Mouse (Mus musculus): ENCODE measurements around the gene Ptprn2. TPM values are rescaled to one million over a fixed set of nuclear protein-coding genes. Genes with fewer than 3 reads are reported as not detected.

The Ptprn2 gene
- polyA plus RNA-seq, 1 experiment from 2014 or later = 0.19 TPM

GRCm38 (mm10) chr12:117227236-117227635 lies 741.7 kb downstream of the Ptprn2 start:
- no peak overlapping the region for H3K4me3 ChIP-seq (ENCODE audit: low read length)
- WGBS = 65% methylated on average over 3 of the region's 3 CpGs
- no peaks in the 10 kb centered on the region for H3K9me3 ChIP-seq (ENCODE audit: control insufficient read depth, low read length)
- no peaks in the 10 kb centered on the region for H3K27me3 ChIP-seq (ENCODE audit: control insufficient read depth, insufficient read depth, low read depth, low read length)
- H3K9ac ChIP-seq (ENCODE audit: low read length) = no peak overlapping the region
- H3K27ac ChIP-seq (ENCODE audit: low read length) = no peak overlapping the region
- no peaks in the 10 kb centered on the region for H3K4me1 ChIP-seq (replicated peaks; ENCODE audit: control insufficient read depth, insufficient read depth, low read length)
- H3K36me3 ChIP-seq (ENCODE audit: control insufficient read depth, insufficient read depth, low read length) = no peaks in the 10 kb centered on the region
- no peak overlapping the region for H3K4me2 ChIP-seq (ENCODE audit: low read depth, low read length)
- peak; percentile 38; the same call in 1 of the 2 replicates for ATAC-seq (ENCODE audit: low read depth)

- H3K9ac ChIP-seq (ENCODE audit: low read length) = no peak overlapping the region
- no peak overlapping the region for H3K4me3 ChIP-seq (ENCODE audit: low read length)
- 82% methylated on average over 4 of the region's 4 CpGs for WGBS
- H3K9me3 ChIP-seq (ENCODE audit: control insufficient read depth, low read length) = no peaks in the 10 kb centered on the region
- H3K4me1 ChIP-seq (replicated peaks; ENCODE audit: control insufficient read depth, insufficient read depth, low read length) = no peaks in the 10 kb centered on the region
- ATAC-seq (ENCODE audit: low read depth) = no peak
- H3K27ac ChIP-seq (ENCODE audit: low read length) = no peak overlapping the region
- no peaks in the 10 kb centered on the region for H3K36me3 ChIP-seq (ENCODE audit: control insufficient read depth, insufficient read depth, low read length)
- H3K4me2 ChIP-seq (ENCODE audit: low read depth, low read length) = no peak overlapping the region
- no peaks in the 10 kb centered on the region for H3K27me3 ChIP-seq (ENCODE audit: control insufficient read depth, insufficient read depth, low read depth, low read length)
Measured at GRCm38 (mm10) chr12:117229442-117229841, 743.9 kb downstream of the Ptprn2 start.

- H3K4me3 ChIP-seq (ENCODE audit: low read length) = no peak overlapping the region
- H3K36me3 ChIP-seq (ENCODE audit: control insufficient read depth, insufficient read depth, low read length) = no peaks in the 10 kb centered on the region
- WGBS = 71% methylated on average over 6 of the region's 6 CpGs
- no peaks in the 10 kb centered on the region for H3K4me1 ChIP-seq (replicated peaks; ENCODE audit: control insufficient read depth, insufficient read depth, low read length)
- H3K9me3 ChIP-seq (ENCODE audit: control insufficient read depth, low read length) = no peaks in the 10 kb centered on the region
- H3K27ac ChIP-seq (ENCODE audit: low read length) = no peak overlapping the region
- H3K9ac ChIP-seq (ENCODE audit: low read length) = no peak overlapping the region
- no peak for ATAC-seq (ENCODE audit: low read depth)
- no peaks in the 10 kb centered on the region for H3K27me3 ChIP-seq (ENCODE audit: control insufficient read depth, insufficient read depth, low read depth, low read length)
- no peak overlapping the region for H3K4me2 ChIP-seq (ENCODE audit: low read depth, low read length)
Measured at GRCm38 (mm10) chr12:117230282-117230681, 744.8 kb downstream of the Ptprn2 start.

GRCm38 (mm10) chr12:117231850-117232249 lies 746.3 kb downstream of the Ptprn2 start:
- WGBS = 64% methylated on average over 5 of the region's 5 CpGs
- no peaks in the 10 kb centered on the region for H3K9me3 ChIP-seq (ENCODE audit: control insufficient read depth, low read length)
- no peak overlapping the region for H3K4me2 ChIP-seq (ENCODE audit: low read depth, low read length)
- H3K27me3 ChIP-seq (ENCODE audit: control insufficient read depth, insufficient read depth, low read depth, low read length) = no peaks in the 10 kb centered on the region
- no peak overlapping the region for H3K9ac ChIP-seq (ENCODE audit: low read length)
- H3K4me3 ChIP-seq (ENCODE audit: low read length) = no peak overlapping the region
- no peak for ATAC-seq (ENCODE audit: low read depth)
- no peak overlapping the region for H3K27ac ChIP-seq (ENCODE audit: low read length)
- no peaks in the 10 kb centered on the region for H3K36me3 ChIP-seq (ENCODE audit: control insufficient read depth, insufficient read depth, low read length)
- no peaks in the 10 kb centered on the region for H3K4me1 ChIP-seq (replicated peaks; ENCODE audit: control insufficient read depth, insufficient read depth, low read length)

GRCm38 (mm10) chr12:117235114-117235513 lies 749.6 kb downstream of the Ptprn2 start:
- Histone ChIP-seq H3K4me2 (ENCODE audit: low read depth, low read length) (no peak overlapping the region), H3K4me1 (replicated peaks; ENCODE audit: control insufficient read depth, insufficient read depth, low read length) (no peaks in the 10 kb centered on the region), H3K9me3 (ENCODE audit: control insufficient read depth, low read length) (no peaks in the 10 kb centered on the region), H3K36me3 (ENCODE audit: control insufficient read depth, insufficient read depth, low read length) (no peaks in the 10 kb centered on the region), H3K9ac (ENCODE audit: low read length) (no peak overlapping the region), H3K27ac (ENCODE audit: low read length) (no peak overlapping the region), H3K27me3 (ENCODE audit: control insufficient read depth, insufficient read depth, low read depth, low read length) (no peaks in the 10 kb centered on the region), H3K4me3 (ENCODE audit: low read length) (no peak overlapping the region)
- ATAC-seq (ENCODE audit: low read depth) = no peak

- H3K4me3 ChIP-seq (ENCODE audit: low read length) = no peak overlapping the region
- ATAC-seq (ENCODE audit: low read depth) = no peak
- H3K4me1 ChIP-seq (replicated peaks; ENCODE audit: control insufficient read depth, insufficient read depth, low read length) = no peaks in the 10 kb centered on the region
- H3K9ac ChIP-seq (ENCODE audit: low read length) = no peak overlapping the region
- 79% methylated on average over 4 of the region's 4 CpGs for WGBS
- H3K27me3 ChIP-seq (ENCODE audit: control insufficient read depth, insufficient read depth, low read depth, low read length) = no peaks in the 10 kb centered on the region
- H3K36me3 ChIP-seq (ENCODE audit: control insufficient read depth, insufficient read depth, low read length) = no peaks in the 10 kb centered on the region
- H3K27ac ChIP-seq (ENCODE audit: low read length) = no peak overlapping the region
- no peak overlapping the region for H3K4me2 ChIP-seq (ENCODE audit: low read depth, low read length)
- no peaks in the 10 kb centered on the region for H3K9me3 ChIP-seq (ENCODE audit: control insufficient read depth, low read length)
Measured at GRCm38 (mm10) chr12:117236020-117236734, 750.7 kb downstream of the Ptprn2 start.

- Histone ChIP-seq H3K27me3 (ENCODE audit: control insufficient read depth, insufficient read depth, low read depth, low read length) (no peaks in the 10 kb centered on the region), H3K36me3 (ENCODE audit: control insufficient read depth, insufficient read depth, low read length) (no peaks in the 10 kb centered on the region), H3K4me1 (replicated peaks; ENCODE audit: control insufficient read depth, insufficient read depth, low read length) (no peaks in the 10 kb centered on the region), H3K4me2 (ENCODE audit: low read depth, low read length) (no peak overlapping the region), H3K27ac (ENCODE audit: low read length) (no peak overlapping the region), H3K9ac (ENCODE audit: low read length) (no peak overlapping the region), H3K4me3 (ENCODE audit: low read length) (no peak overlapping the region), H3K9me3 (ENCODE audit: control insufficient read depth, low read length) (no peaks in the 10 kb centered on the region)
- 68% methylated on average over 3 of the region's 3 CpGs for WGBS
- ATAC-seq (ENCODE audit: low read depth) = no peak
Measured at GRCm38 (mm10) chr12:117236981-117237380, 751.5 kb downstream of the Ptprn2 start.

GRCm38 (mm10) chr12:117239927-117240715 lies 754.6 kb downstream of the Ptprn2 start:
- ATAC-seq (ENCODE audit: low read depth) = no peak
- Histone ChIP-seq H3K4me1 (replicated peaks; ENCODE audit: control insufficient read depth, insufficient read depth, low read length) (no peaks in the 10 kb centered on the region), H3K36me3 (ENCODE audit: control insufficient read depth, insufficient read depth, low read length) (no peaks in the 10 kb centered on the region), H3K27ac (ENCODE audit: low read length) (no peak overlapping the region), H3K4me3 (ENCODE audit: low read length) (no peak overlapping the region), H3K9me3 (ENCODE audit: control insufficient read depth, low read length) (no peaks in the 10 kb centered on the region), H3K9ac (ENCODE audit: low read length) (no peak overlapping the region), H3K27me3 (ENCODE audit: control insufficient read depth, insufficient read depth, low read depth, low read length) (no peaks in the 10 kb centered on the region), H3K4me2 (ENCODE audit: low read depth, low read length) (no peak overlapping the region)
- WGBS = 68% methylated on average over 9 of the region's 9 CpGs

GRCm38 (mm10) chr12:117242181-117242580 lies 756.7 kb downstream of the Ptprn2 start:
- no peak overlapping the region for H3K27ac ChIP-seq (ENCODE audit: low read length)
- H3K4me1 ChIP-seq (replicated peaks; ENCODE audit: control insufficient read depth, insufficient read depth, low read length) = no peaks in the 10 kb centered on the region
- WGBS = 32% methylated on average over 7 of the region's 7 CpGs
- H3K4me3 ChIP-seq (ENCODE audit: low read length) = no peak overlapping the region
- no peak overlapping the region for H3K9ac ChIP-seq (ENCODE audit: low read length)
- no peaks in the 10 kb centered on the region for H3K27me3 ChIP-seq (ENCODE audit: control insufficient read depth, insufficient read depth, low read depth, low read length)
- H3K36me3 ChIP-seq (ENCODE audit: control insufficient read depth, insufficient read depth, low read length) = no peaks in the 10 kb centered on the region
- H3K9me3 ChIP-seq (ENCODE audit: control insufficient read depth, low read length) = no peaks in the 10 kb centered on the region
- no peak overlapping the region for H3K4me2 ChIP-seq (ENCODE audit: low read depth, low read length)
- ATAC-seq (ENCODE audit: low read depth) = peak; percentile 74; the same call in 1 of the 2 replicates

Data from lung, embryonic 16.5 days (tissue).